Mouse (Mus musculus): Measurements from ENCODE around the gene Zcchc2.

DNA sequence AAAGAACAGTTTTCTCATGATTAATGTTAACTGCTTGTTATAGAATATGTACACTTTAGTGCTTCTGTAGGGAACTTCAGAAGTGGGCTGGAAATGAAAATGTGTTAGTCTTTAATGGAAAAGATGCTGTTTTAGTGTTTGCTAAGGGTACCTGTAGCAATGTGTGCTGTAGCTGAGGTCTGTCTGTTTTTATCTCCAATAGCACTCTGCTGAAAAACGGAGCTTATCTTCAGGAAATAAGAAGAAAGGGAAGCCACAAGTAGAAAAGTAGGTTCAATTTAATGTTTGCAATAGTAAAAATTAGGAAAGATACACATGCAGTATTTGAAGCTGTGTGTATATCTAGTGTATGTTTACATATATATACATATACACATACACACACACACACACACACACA is 32.8 kb downstream of the Zcchc2 start:
- TF ChIP-seq GABPA (IDR thresholded peaks at IDR 0.05; ENCODE audit: insufficient replicate concordance, low read depth, low read length) (no peak), MAZ (IDR thresholded peaks at IDR 0.05; ENCODE audit: low read depth, low read length) (no peak), ZC3H11A (IDR thresholded peaks at IDR 0.05; ENCODE audit: low read depth, low read length) (no peak)

All from CH12.LX (cell line).